In the genomic region with DNA sequence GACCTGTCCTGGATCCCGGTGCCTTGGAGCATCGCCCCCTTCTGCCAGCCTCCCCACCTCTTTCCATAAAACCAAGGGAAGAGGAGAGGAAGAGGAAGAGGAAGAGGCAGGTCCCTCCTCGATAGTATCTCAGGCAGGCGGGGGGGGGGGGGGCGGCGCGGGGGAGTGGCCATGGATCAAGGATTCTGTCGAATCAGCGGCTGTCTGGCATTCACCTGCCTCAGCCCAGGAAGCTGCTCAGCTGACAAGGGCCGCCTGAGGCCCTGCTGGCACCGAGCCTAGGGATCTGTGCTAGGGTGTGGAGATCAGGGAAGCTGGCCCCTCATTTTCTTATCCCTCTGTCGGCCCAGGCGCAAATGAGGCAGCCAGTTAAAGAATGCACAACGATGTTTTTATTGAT, we compare ENCODE assay signal across 10 mouse cellular contexts. TPM values are rescaled to one million over a fixed set of nuclear protein-coding genes. Genes with fewer than 3 reads are reported as not detected.
DNase-seq lines count a peak whose midpoint lies in the region; ATAC-seq lines count a peak whose summit lies in the region.
"Had no signal": no experiment of that assay in that cellular context is flagged by ENCODE, and none has a peak within 500 bp of the region (broad histone marks: within the 10 kb centered on the region; RNA-seq: fewer than 3 reads in every experiment).

No protein-coding gene starts in this region.

- intact Hi-C loops in left cerebral cortex, postnatal 25 days (cut with DNase I): no loop called here

- DNase-seq in cerebellum, postnatal 10 days: peak; percentile 79 to 84
- DNase-seq in cerebellum, adult 11 months: no peak
- DNase-seq in retina, postnatal 1 day: peak; percentile 52
- DNase-seq in retina, embryonic 14.5 days (ENCODE audit: low spot score): no peak
- peak; percentile 47 for DNase-seq in naive thymus-derived CD4-positive, alpha-beta T cell, adult 2 months (ENCODE audit: low read depth)
- DNase-seq in urinary bladder, postnatal 4 days (ENCODE audit: low spot score in 2 of 2): no peak
- DNase-seq in left cerebral cortex, postnatal 25 days (ENCODE audit: low spot score in 2 of 2): no peak

- H3K4me3 ChIP-seq in kidney, embryonic 14.5 days (ENCODE audit: low read length): no peak overlapping the region

- H3K36me3 ChIP-seq in kidney, embryonic 14.5 days (ENCODE audit: control insufficient read depth, insufficient read depth, low read length): no peaks in the 10 kb centered on the region

- peak overlapping the region; percentile 8; the same call in 1 of the 2 replicates for H3K4me2 ChIP-seq in kidney, embryonic 14.5 days (replicated peaks; ENCODE audit: low read depth, low read length)

- H3K9me3 ChIP-seq in kidney, embryonic 14.5 days (ENCODE audit: control insufficient read depth, low read length): no peaks in the 10 kb centered on the region

- ATAC-seq in kidney, embryonic 14.5 days (ENCODE audit: low FRiP score, low TSS enrichment): no peak

- no peaks in the 10 kb centered on the region for H3K27me3 ChIP-seq in kidney, embryonic 14.5 days (ENCODE audit: control insufficient read depth, insufficient read depth, low read length)

- peaks cover 15% of the 10 kb centered on the region; the same call in 1 of the 2 replicates for H3K4me1 ChIP-seq in kidney, embryonic 14.5 days (ENCODE audit: control insufficient read depth, insufficient read depth, low read length)

- WGBS in kidney, embryonic 14.5 days: 22% methylated on average over 10 of the region's 14 CpGs

- no peak overlapping the region for H3K9ac ChIP-seq in kidney, embryonic 14.5 days (ENCODE audit: low read depth, low read length)

- H3K27ac ChIP-seq in kidney, embryonic 14.5 days (ENCODE audit: low read depth, low read length): no peak overlapping the region

RNA-seq across cellular contexts. Expression of gene Padi3, which starts 2.2 kb away (rescaled TPM):
- polyA plus RNA-seq in kidney, embryonic 14.5 days (2014; fragmentation: Nextera tagmentation; extraction: Ambion mirVana): 0.08 and 0.21 TPM in 2 replicates
- not detected for total RNA-seq in left cerebral cortex, postnatal 25 days (2021)
- total RNA-seq: layer of hippocampus, postnatal 14 days had no signal

RNA-seq across cellular contexts. Expression of gene Padi1, which starts 33.0 kb away (rescaled TPM):
- polyA plus RNA-seq in kidney, embryonic 14.5 days (2014; fragmentation: Nextera tagmentation; extraction: Ambion mirVana): 0.09 and 0.39 TPM in 2 replicates
- total RNA-seq in left cerebral cortex, postnatal 25 days (2021): not detected
- total RNA-seq: common myeloid progenitor, adult 5-6 weeks; layer of hippocampus, postnatal 14 days had no signal

RNA-seq across cellular contexts. Expression of gene Padi4, which starts 38.6 kb away (rescaled TPM):
- 1.1 and 1.3 TPM in 2 replicates for polyA plus RNA-seq in kidney, embryonic 14.5 days (2014; fragmentation: Nextera tagmentation; extraction: Ambion mirVana)
- not detected for total RNA-seq in left cerebral cortex, postnatal 25 days (2021)
- total RNA-seq: layer of hippocampus, postnatal 14 days had no signal

Comparison
In these comparisons a context has a peak if more than half of its experiments do, and no peak if none do; other contexts are left out.
1. DNase-seq: peak in cerebellum, postnatal 10 days (2 of 2), retina, postnatal 1 day (single experiment) and naive thymus-derived CD4-positive, alpha-beta T cell, adult 2 months (single experiment); none in cerebellum, adult 11 months (single experiment), retina, embryonic 14.5 days (single experiment), urinary bladder, postnatal 4 days (0 of 2) and left cerebral cortex, postnatal 25 days (0 of 2).